In genomic region chr11:121053536-121053935, GRCm38 (mm10) we compare ENCODE assay signal across 9 mouse cellular contexts. TPM values are rescaled to one million over a fixed set of nuclear protein-coding genes. Genes with fewer than 3 reads are reported as not detected.
DNase-seq lines count a peak whose midpoint lies in the region; ATAC-seq lines count a peak whose summit lies in the region.
"Had no signal": no experiment of that assay in that cellular context is flagged by ENCODE, and none has a peak within 500 bp of the region (broad histone marks: within the 10 kb centered on the region; RNA-seq: fewer than 3 reads in every experiment).

No protein-coding gene starts in this region.

- H3K36me3 ChIP-seq in liver, embryonic 12.5 days: no peaks in the 10 kb centered on the region
- no peaks in the 10 kb centered on the region for H3K36me3 ChIP-seq in hindbrain, embryonic 15.5 days
- no peaks in the 10 kb centered on the region for H3K36me3 ChIP-seq in stomach, embryonic 14.5 days (ENCODE audit: control insufficient read depth, insufficient read depth, low read length)
- H3K36me3 ChIP-seq: embryonic facial prominence, embryonic 13.5 days had no signal

- no peak overlapping the region for H3K9ac ChIP-seq in liver, embryonic 12.5 days
- H3K9ac ChIP-seq in hindbrain, embryonic 15.5 days: no peak overlapping the region
- no peak overlapping the region for H3K9ac ChIP-seq in stomach, embryonic 14.5 days (replicated peaks; ENCODE audit: low read depth, low read length)
- H3K9ac ChIP-seq: embryonic facial prominence, embryonic 13.5 days had no signal

- H3K4me1 ChIP-seq in liver, embryonic 12.5 days: peaks cover 12% of the 10 kb centered on the region
- H3K4me1 ChIP-seq in hindbrain, embryonic 15.5 days (replicated peaks): no peaks in the 10 kb centered on the region
- H3K4me1 ChIP-seq in stomach, embryonic 14.5 days (ENCODE audit: control insufficient read depth, insufficient read depth, low read length): no peaks in the 10 kb centered on the region

- ATAC-seq in liver, embryonic 12.5 days: no peak
- 0 out of 2 replicates have a peak, but pooled peaks have one; percentile 61 for ATAC-seq in hindbrain, embryonic 15.5 days (ENCODE audit: low FRiP score, low read depth)
- peak; percentile 53; the same call in 1 of the 2 replicates for ATAC-seq in stomach, embryonic 14.5 days (ENCODE audit: insufficient number of reproducible peaks, insufficient read depth, low FRiP score, low read depth)

- WGBS in liver, embryonic 12.5 days (ENCODE audit: insufficient replicate concordance): 9% methylated on average over 8 of the region's 8 CpGs
- 16% methylated on average over 8 of the region's 8 CpGs for WGBS in hindbrain, embryonic 15.5 days
- 11% methylated on average over 8 of the region's 8 CpGs for WGBS in stomach, embryonic 14.5 days

- peaks cover 18% of the 10 kb centered on the region; the same call in 1 of the 2 replicates for H3K27me3 ChIP-seq in liver, embryonic 12.5 days (replicated peaks)
- no peaks in the 10 kb centered on the region for H3K27me3 ChIP-seq in hindbrain, embryonic 15.5 days
- H3K27me3 ChIP-seq in stomach, embryonic 14.5 days (ENCODE audit: control insufficient read depth, insufficient read depth, low read length): no peaks in the 10 kb centered on the region
- H3K27me3 ChIP-seq: embryonic facial prominence, embryonic 13.5 days had no signal

- no peak overlapping the region for H3K4me3 ChIP-seq in liver, embryonic 12.5 days
- no peak overlapping the region for H3K4me3 ChIP-seq in hindbrain, embryonic 15.5 days
- no peak overlapping the region for H3K4me3 ChIP-seq in stomach, embryonic 14.5 days (ENCODE audit: low read depth, low read length)
- H3K4me3 ChIP-seq: embryonic facial prominence, embryonic 13.5 days had no signal

- no peaks in the 10 kb centered on the region for H3K9me3 ChIP-seq in liver, embryonic 12.5 days (replicated peaks)
- H3K9me3 ChIP-seq in hindbrain, embryonic 15.5 days: no peaks in the 10 kb centered on the region
- no peaks in the 10 kb centered on the region for H3K9me3 ChIP-seq in stomach, embryonic 14.5 days (ENCODE audit: control insufficient read depth, low read depth, low read length)
- H3K9me3 ChIP-seq: embryonic facial prominence, embryonic 13.5 days had no signal

- peak; percentile 72 for DNase-seq in liver
- peak; percentile 81 to 82 for DNase-seq in cerebellum, adult 18-20 months
- peak; percentile 51 to 91 for DNase-seq in frontal cortex, adult 2 months (ENCODE audit: extremely low spot score in 1 of 2, low spot score in 1 of 2)
- peak; percentile 28 to 73 for DNase-seq in left cerebral cortex, adult 8-10 months (ENCODE audit: low spot score in 2 of 2)
- DNase-seq in naive thymus-derived CD4-positive, alpha-beta T cell, adult 2 months (ENCODE audit: low read depth): peak; percentile 84

- H3K4me2 ChIP-seq in liver, embryonic 12.5 days: no peak overlapping the region
- no peak overlapping the region for H3K4me2 ChIP-seq in hindbrain, embryonic 15.5 days
- no peak overlapping the region for H3K4me2 ChIP-seq in stomach, embryonic 14.5 days (replicated peaks; ENCODE audit: low read depth, low read length)
- H3K4me2 ChIP-seq: embryonic facial prominence, embryonic 13.5 days had no signal

- H3K27ac ChIP-seq in liver, embryonic 12.5 days: no peak overlapping the region
- H3K27ac ChIP-seq in hindbrain, embryonic 15.5 days (replicated peaks): no peak overlapping the region
- H3K27ac ChIP-seq in stomach, embryonic 14.5 days (ENCODE audit: low read length): no peak overlapping the region
- H3K27ac ChIP-seq: embryonic facial prominence, embryonic 13.5 days had no signal

RNA-seq across cellular contexts. Expression of gene Sectm1b, which starts 9.8 kb away (rescaled TPM):
- polyA plus RNA-seq in liver, embryonic 12.5 days (2016; fragmentation: Nextera tagmentation; extraction: Ambion mirVana): 0.14 TPM in 1 of 2 replicates, not detected in the other
- polyA plus RNA-seq in frontal cortex, adult 2 months (2012; rRNA removed): not detected in 2 replicates
- not detected in 2 replicates for polyA plus RNA-seq in hindbrain, embryonic 15.5 days (2015; fragmentation: Nextera tagmentation; extraction: Ambion mirVana)
- not detected for total RNA-seq in left cerebral cortex, adult 8-10 months (2022)
- 0.32 and 1.1 TPM in 2 replicates for polyA plus RNA-seq in stomach, embryonic 14.5 days (2014; fragmentation: Nextera tagmentation; extraction: Ambion mirVana)

RNA-seq across cellular contexts. Expression of gene Cd7, which starts 14.3 kb away (rescaled TPM):
- 0.33 and 0.54 TPM in 2 replicates for polyA plus RNA-seq in liver, embryonic 12.5 days (2016; fragmentation: Nextera tagmentation; extraction: Ambion mirVana)
- polyA plus RNA-seq in frontal cortex, adult 2 months (2012; rRNA removed): 1.5 and 1.8 TPM in 2 replicates
- polyA plus RNA-seq in hindbrain, embryonic 15.5 days (2015; fragmentation: Nextera tagmentation; extraction: Ambion mirVana): not detected in 2 replicates
- total RNA-seq in left cerebral cortex, adult 8-10 months (2022): 1 to 10 TPM; 1.3 to 2.7 (median 1.4) TPM
- 1.5 and 2.1 TPM in 2 replicates for polyA plus RNA-seq in stomach, embryonic 14.5 days (2014; fragmentation: Nextera tagmentation; extraction: Ambion mirVana)

RNA-seq across cellular contexts. Expression of gene Sectm1a, which starts 27.5 kb away (rescaled TPM):
- polyA plus RNA-seq in liver, embryonic 12.5 days (2016; fragmentation: Nextera tagmentation; extraction: Ambion mirVana): 0.37 and 0.43 TPM in 2 replicates
- 0.08 TPM in 1 of 2 replicates, not detected in the other for polyA plus RNA-seq in frontal cortex, adult 2 months (2012; rRNA removed)
- polyA plus RNA-seq in hindbrain, embryonic 15.5 days (2015; fragmentation: Nextera tagmentation; extraction: Ambion mirVana): 0.26 TPM in 1 of 2 replicates, not detected in the other
- total RNA-seq in left cerebral cortex, adult 8-10 months (2022): not detected
- 0.34 TPM in 1 of 2 replicates, not detected in the other for polyA plus RNA-seq in stomach, embryonic 14.5 days (2014; fragmentation: Nextera tagmentation; extraction: Ambion mirVana)
